Mouse (Mus musculus) cerebellum, adult (tissue): ENCODE measurements around the gene H2-Eb2.
A peak's percentile ranks its signal among the peaks of the same experiment; 100 is the strongest.
"Not testable (repeated sequence)": the region's sequence is repeated elsewhere in the genome, so short reads cannot be mapped to it uniquely, and the experiment has no call there.

ENCODE experiments used
- ATAC-seq: cut with Nextera tagmentation; 2 replicates; pipeline ENCODE4 v1.9.2; 2017; ENCODE audit warnings: mild to moderate bottlenecking, moderate library complexity, mixed read lengths; ENCODE audit not compliant: insufficient number of reproducible peaks, low FRiP score, low TSS enrichment

Gene H2-Eb2

GRCm38 (mm10) chr17:34305380-34306030 is 20.0 kb upstream of the H2-Eb2 start, which contains the start of gene H2-Eb1:
Gene H2-Eb1 (plus strand): TSS chr17:34305867.
- no peak for ATAC-seq

- ATAC-seq: no peak
Measured at GRCm38 (mm10) chr17:34306407-34306806, 19.1 kb upstream of the H2-Eb2 start.

- no peak for ATAC-seq
Measured at GRCm38 (mm10) chr17:34307216-34307615, 18.2 kb upstream of the H2-Eb2 start.

- ATAC-seq: no peak
Measured at GRCm38 (mm10) chr17:34308161-34308560, 17.3 kb upstream of the H2-Eb2 start.

GRCm38 (mm10) chr17:34309225-34309624 is 16.2 kb upstream of the H2-Eb2 start:
- ATAC-seq: no peak

GRCm38 (mm10) chr17:34309683-34310385 is 15.6 kb upstream of the H2-Eb2 start:
- ATAC-seq: peak; percentile 66; the same call in 1 of the 2 replicates

- not testable (repeated sequence) for ATAC-seq
Measured at GRCm38 (mm10) chr17:34310526-34310925, 14.9 kb upstream of the H2-Eb2 start.

- no peak for ATAC-seq
Measured at GRCm38 (mm10) chr17:34312185-34312584, 13.3 kb upstream of the H2-Eb2 start.

GRCm38 (mm10) chr17:34313393-34313792 is 12.1 kb upstream of the H2-Eb2 start:
- ATAC-seq: 0 out of 2 replicates have a peak, but pooled peaks have one; percentile 20

- ATAC-seq: no peak
Measured at GRCm38 (mm10) chr17:34314286-34314685, 11.2 kb upstream of the H2-Eb2 start.

GRCm38 (mm10) chr17:34315512-34315911 is 10.0 kb upstream of the H2-Eb2 start:
- no peak for ATAC-seq

- ATAC-seq: no peak
Measured at GRCm38 (mm10) chr17:34316697-34317096, 8.8 kb upstream of the H2-Eb2 start.

GRCm38 (mm10) chr17:34317275-34317674 is 8.2 kb upstream of the H2-Eb2 start:
- no peak for ATAC-seq

- no peak for ATAC-seq
Measured at GRCm38 (mm10) chr17:34326373-34326772, 908 bp downstream of the H2-Eb2 start.

GRCm38 (mm10) chr17:34329807-34330206 is 4.3 kb downstream of the H2-Eb2 start:
- no peak for ATAC-seq

GRCm38 (mm10) chr17:34331200-34331599 is 5.7 kb downstream of the H2-Eb2 start:
- no peak for ATAC-seq

GRCm38 (mm10) chr17:34340619-34341402 is 15.3 kb downstream of the H2-Eb2 start:
- no peak for ATAC-seq

GRCm38 (mm10) chr17:34344882-34345281 is 19.4 kb downstream of the H2-Eb2 start:
- ATAC-seq: no peak

- no peak for ATAC-seq
Measured at GRCm38 (mm10) chr17:34345486-34345885, 20.0 kb downstream of the H2-Eb2 start.

GRCm38 (mm10) chr17:34346041-34346440 is 20.6 kb downstream of the H2-Eb2 start:
- no peak for ATAC-seq
